Mouse (Mus musculus) hindbrain, embryonic 13.5 days (tissue): ENCODE data around the gene Lamtor5. TPM values are rescaled to one million over a fixed set of nuclear protein-coding genes. Genes with fewer than 3 reads are reported as not detected.

Source experiments
- ATAC-seq: fragments of 200-750 bp; cut with Nextera tagmentation; 2 replicates; pipeline ENCODE4 v1.8.0; 2017; ENCODE audit warnings: moderate TSS enrichment; ENCODE audit not compliant: low FRiP score
- H3K27ac ChIP-seq: fragments of 300-500 bp; sonication (generic); 2 replicates; pipeline ENCODE4 v1.5.1; 2015; ENCODE audit warnings: inconsistent platforms, mild to moderate bottlenecking, moderate library complexity
- H3K27me3 ChIP-seq: fragments of 300-500 bp; sonication (generic); 2 replicates; pipeline ENCODE4 v1.6.1; 2015; ENCODE audit warnings: mild to moderate bottlenecking, inconsistent platforms
- H3K36me3 ChIP-seq: fragments of 300-500 bp; sonication (generic); 2 replicates; pipeline ENCODE4 v1.6.1; 2015; ENCODE audit warnings: mild to moderate bottlenecking, inconsistent platforms
- H3K4me1 ChIP-seq: fragments of 300-500 bp; sonication (generic); replicated peaks from 2 replicates; pipeline ENCODE4 v1.6.1; 2015; ENCODE audit warnings: inconsistent platforms
- H3K4me2 ChIP-seq: fragments of 300-500 bp; sonication (generic); 2 replicates; pipeline ENCODE4 v1.6.1; 2015; ENCODE audit warnings: inconsistent platforms, mild to moderate bottlenecking, moderate library complexity
- H3K4me3 ChIP-seq: fragments of 300-500 bp; sonication (generic); 2 replicates; pipeline ENCODE4 v1.5.1; 2015; ENCODE audit warnings: mild to moderate bottlenecking, inconsistent platforms
- H3K9ac ChIP-seq: fragments of 300-500 bp; sonication (generic); 2 replicates; pipeline ENCODE4 v1.6.1; 2015; ENCODE audit warnings: mild to moderate bottlenecking, inconsistent platforms
- H3K9me3 ChIP-seq: fragments of 300-500 bp; sonication (generic); 2 replicates; pipeline ENCODE4 v1.6.1; 2016; ENCODE audit warnings: inconsistent platforms
- WGBS: fragments of 180-500 bp; shearing (Covaris S2); methylation state at CpG from one replicate; pipeline ENCODE4 v1.1.7; 2015; 5-methylcytosine and 5-hydroxymethylcytosine counted together
- polyA plus RNA-seq: library from polyadenylated mRNA; unstranded; fragments of >200 nt; fragmentation: Nextera tagmentation; extraction: Ambion mirVana; gene quantifications from 2 replicates; pipeline ENCODE4 v1.2.1, GENCODE M21; 2015

The Lamtor5 gene
- polyA plus RNA-seq, result 200 TPM in 2 replicates

DNA sequence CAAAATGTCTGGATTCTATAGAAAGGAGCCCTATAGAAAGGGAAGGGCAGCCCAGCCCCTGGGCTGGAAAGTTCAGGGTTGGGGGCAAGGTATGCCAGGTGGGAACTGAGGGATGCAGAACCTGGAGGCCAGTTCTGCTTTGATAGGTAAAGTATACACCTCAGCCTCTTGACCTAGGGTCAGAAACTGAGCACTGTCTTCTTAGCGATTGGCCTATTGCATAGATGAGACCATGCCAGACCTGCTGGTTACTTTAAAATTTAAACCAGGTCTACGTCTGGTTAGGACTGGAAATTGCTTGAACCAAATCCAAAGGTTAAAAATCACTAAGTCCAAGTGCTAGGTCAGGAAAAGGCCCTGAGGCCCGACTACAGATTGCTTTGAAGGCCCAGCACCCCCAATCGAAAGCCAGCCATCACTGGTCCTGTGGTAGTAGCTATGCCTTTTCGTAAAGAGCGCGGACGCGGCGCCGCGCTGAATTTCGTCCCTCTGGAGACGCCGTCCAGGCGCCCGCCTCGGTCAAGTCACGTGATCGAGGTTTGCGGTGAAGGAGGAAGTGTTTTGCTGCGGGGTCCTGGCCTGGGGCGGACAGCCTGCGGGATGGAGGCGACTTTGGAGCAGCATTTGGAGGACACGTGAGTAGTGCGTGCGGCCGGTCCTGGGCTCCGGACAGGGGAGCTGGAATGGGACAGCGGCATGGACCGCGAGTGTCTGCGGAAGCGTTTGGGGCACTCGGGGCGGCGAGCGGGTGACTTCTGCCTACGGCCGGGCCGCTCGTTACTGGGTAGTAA is at the start of gene Lamtor5:
Lamtor5 (plus strand) TSS at position 380 of the 791 bp plus-strand sequence.
- H3K27me3 ChIP-seq, result 0 out of 2 replicates have a peak, but pooled peaks cover 6% of the 10 kb centered on the region
- peaks cover 18% of the 10 kb centered on the region for H3K4me1 ChIP-seq
- no peak within 1 kb of the TSS for H3K27ac ChIP-seq
- ATAC-seq, result peak; percentile 92
- H3K4me2 ChIP-seq, result peak within 1 kb of the TSS; percentile 72
- peaks cover 15% of the 10 kb centered on the region for H3K36me3 ChIP-seq
- H3K9ac ChIP-seq, result peak within 1 kb of the TSS; percentile 83
- WGBS, result 4% methylated on average over 43 of the region's 43 CpGs
- H3K9me3 ChIP-seq, result no peaks in the 10 kb centered on the region
- peak within 1 kb of the TSS; percentile 89 for H3K4me3 ChIP-seq

DNA sequence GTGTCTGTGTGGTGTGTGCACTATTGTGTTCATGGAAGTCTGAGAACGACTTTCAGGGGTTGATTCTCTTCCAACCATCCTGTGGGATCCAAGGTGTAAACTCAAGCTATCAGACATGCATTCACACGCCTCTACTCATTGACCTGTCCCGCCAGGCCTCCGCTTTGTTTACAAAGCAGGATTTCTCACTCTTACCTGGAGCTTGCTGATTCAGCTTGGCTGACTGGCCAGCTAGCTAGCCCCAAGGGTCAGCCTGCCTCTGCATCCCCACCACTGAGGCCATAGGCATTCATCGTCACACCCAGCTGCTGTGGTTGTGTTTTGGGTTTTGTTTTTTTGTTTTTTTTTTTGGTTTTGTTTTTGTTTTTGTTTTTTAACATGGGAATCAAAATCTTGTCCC is 49.4 kb upstream of the Lamtor5 start:
- WGBS, result 82% methylated on average over 5 of the region's 5 CpGs

DNA sequence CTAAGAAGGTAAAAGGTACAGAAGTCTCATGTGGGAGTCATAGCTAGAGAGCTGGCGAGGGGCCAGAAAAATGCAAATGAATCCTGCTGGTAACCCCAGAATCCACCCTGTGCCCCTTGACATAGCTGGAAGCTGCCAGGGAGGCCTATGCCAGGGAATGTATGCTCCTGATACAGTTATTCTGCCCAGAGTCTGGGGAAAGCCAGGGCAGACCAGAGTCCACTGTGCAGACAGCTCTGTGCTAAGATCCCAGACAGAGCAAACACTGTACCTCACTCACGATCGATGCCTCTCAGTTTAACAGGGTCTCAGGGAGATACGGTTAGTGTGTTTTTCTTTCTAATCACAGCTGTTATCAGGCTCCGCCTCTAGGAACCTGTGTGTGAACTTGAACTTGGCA is 48.8 kb upstream of the Lamtor5 start:
- H3K36me3 ChIP-seq, result no peaks in the 10 kb centered on the region
- no peaks in the 10 kb centered on the region for H3K9me3 ChIP-seq
- H3K27ac ChIP-seq, result no peak overlapping the region
- 0 out of 2 replicates have a peak, but pooled peaks cover 4% of the 10 kb centered on the region for H3K4me1 ChIP-seq
- 83% methylated on average over 5 of the region's 5 CpGs for WGBS
- no peak for ATAC-seq
- H3K4me2 ChIP-seq, result no peak overlapping the region
- no peak overlapping the region for H3K4me3 ChIP-seq
- no peak overlapping the region for H3K9ac ChIP-seq
- peaks cover 13% of the 10 kb centered on the region for H3K27me3 ChIP-seq

More for the DNA sequence above, 49.4 kb upstream of the Lamtor5 start:
- Histone ChIP-seq H3K9me3 (no peaks in the 10 kb centered on the region), H3K4me2 (no peak overlapping the region), H3K27ac (no peak overlapping the region), H3K9ac (no peak overlapping the region), H3K4me1 (0 out of 2 replicates have a peak, but pooled peaks cover 4% of the 10 kb centered on the region), H3K4me3 (no peak overlapping the region), H3K36me3 (no peaks in the 10 kb centered on the region), H3K27me3 (peaks cover 7% of the 10 kb centered on the region)
- no peak for ATAC-seq

DNA sequence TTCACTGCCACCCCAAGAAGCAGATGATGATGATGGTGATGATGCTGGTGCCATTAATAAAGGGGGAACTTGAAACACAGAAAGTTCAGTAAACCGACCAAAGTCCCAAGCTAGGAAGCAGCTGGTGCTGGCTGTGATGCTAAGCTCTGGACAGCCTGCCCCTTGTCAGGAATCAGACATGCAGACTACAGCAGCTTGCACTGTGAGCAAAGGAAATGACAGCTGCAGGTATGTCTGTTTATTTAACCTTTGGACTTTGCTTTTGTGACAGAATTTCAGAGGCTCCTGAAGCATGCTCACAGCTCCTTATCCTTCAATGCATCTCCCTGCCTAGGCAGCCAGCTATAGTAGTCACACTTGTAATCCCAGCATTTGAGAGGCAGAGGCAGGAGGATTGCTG is 48.1 kb upstream of the Lamtor5 start, which contains the start of gene A630076J17Rik:
A630076J17Rik (plus strand) TSS at position 88 of the 400 bp plus-strand sequence.
- H3K4me1 ChIP-seq, result 0 out of 2 replicates have a peak, but pooled peaks cover 4% of the 10 kb centered on the region
- no peaks in the 10 kb centered on the region for H3K36me3 ChIP-seq
- H3K27ac ChIP-seq, result no peak within 1 kb of the TSS
- H3K9me3 ChIP-seq, result no peaks in the 10 kb centered on the region
- peaks cover 17% of the 10 kb centered on the region for H3K27me3 ChIP-seq
- H3K9ac ChIP-seq, result no peak within 1 kb of the TSS
- H3K4me3 ChIP-seq, result no peak within 1 kb of the TSS
- no peak within 1 kb of the TSS for H3K4me2 ChIP-seq
- WGBS, result 50% methylated on average over 1 of the region's 1 CpGs
- no peak for ATAC-seq

DNA sequence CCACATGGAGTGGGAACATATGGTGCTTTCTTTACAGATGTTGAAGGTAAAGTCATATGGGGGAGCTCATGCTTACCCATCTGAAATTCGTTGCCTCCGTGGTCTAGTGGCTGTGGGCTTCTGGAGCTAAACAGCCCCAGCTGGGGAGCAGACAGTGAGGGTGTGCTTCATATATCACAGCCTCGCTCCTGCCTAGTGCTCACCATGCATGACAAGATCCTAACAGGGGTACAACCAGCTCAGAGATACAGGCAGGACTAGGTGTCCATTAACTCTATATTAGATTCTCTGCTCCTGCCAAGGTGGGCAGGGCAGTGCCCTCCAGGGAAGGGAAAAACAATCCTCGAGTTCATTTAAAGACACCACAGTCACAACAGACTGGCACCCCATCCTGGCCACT is 47.5 kb upstream of the Lamtor5 start:
- 0 out of 2 replicates have a peak, but pooled peaks cover 4% of the 10 kb centered on the region for H3K4me1 ChIP-seq
- H3K4me2 ChIP-seq, result no peak overlapping the region
- H3K4me3 ChIP-seq, result no peak overlapping the region
- no peaks in the 10 kb centered on the region for H3K36me3 ChIP-seq
- WGBS, result 61% methylated on average over 4 of the region's 4 CpGs
- no peaks in the 10 kb centered on the region for H3K9me3 ChIP-seq
- ATAC-seq, result no peak
- H3K27ac ChIP-seq, result no peak overlapping the region
- H3K9ac ChIP-seq, result no peak overlapping the region
- H3K27me3 ChIP-seq, result peaks cover 17% of the 10 kb centered on the region

DNA sequence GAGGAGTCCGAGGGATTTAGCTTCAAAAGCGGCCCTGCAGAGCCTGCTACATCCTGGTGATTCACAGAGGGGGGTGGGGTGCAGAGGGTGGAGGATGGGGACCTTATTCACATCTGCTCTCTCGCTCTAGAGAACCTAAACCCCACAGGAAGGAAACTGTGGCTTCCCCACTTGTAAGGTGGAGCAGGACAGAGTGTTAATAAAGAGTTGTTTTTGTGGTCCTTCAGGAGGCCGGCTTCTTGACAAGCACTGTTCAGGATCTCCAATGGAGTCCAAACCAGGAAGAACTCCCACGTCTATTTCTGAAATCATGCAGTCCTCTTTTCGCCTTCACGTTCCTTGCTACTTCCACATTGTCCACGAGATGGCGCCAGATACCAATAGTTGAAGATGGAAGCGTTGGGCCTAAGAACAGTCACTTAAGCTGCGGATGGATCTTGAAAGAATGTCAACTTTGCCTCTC is 45.3 kb upstream of the Lamtor5 start:
- peak overlapping the region; percentile 51 for H3K9ac ChIP-seq
- H3K27ac ChIP-seq, result no peak overlapping the region
- no peaks in the 10 kb centered on the region for H3K9me3 ChIP-seq
- H3K36me3 ChIP-seq, result no peaks in the 10 kb centered on the region
- peak; percentile 57 for ATAC-seq
- H3K4me1 ChIP-seq, result 0 out of 2 replicates have a peak, but pooled peaks cover 4% of the 10 kb centered on the region
- 9% methylated on average over 11 of the region's 11 CpGs for WGBS
- H3K27me3 ChIP-seq, result peaks cover 23% of the 10 kb centered on the region
- no peak overlapping the region for H3K4me3 ChIP-seq
- H3K4me2 ChIP-seq, result no peak overlapping the region

- Histone ChIP-seq H3K36me3 (no peaks in the 10 kb centered on the region), H3K27me3 (peaks cover 27% of the 10 kb centered on the region), H3K4me1 (0 out of 2 replicates have a peak, but pooled peaks cover 4% of the 10 kb centered on the region), H3K9ac (no peak overlapping the region), H3K27ac (no peak overlapping the region), H3K4me2 (no peak overlapping the region), H3K9me3 (no peaks in the 10 kb centered on the region), H3K4me3 (no peak overlapping the region)
- peak; percentile 40; the same call in 1 of the 2 replicates for ATAC-seq
- 24% methylated on average over 2 of the region's 2 CpGs for WGBS
These were observed 44.7 kb upstream of the Lamtor5 start for GRCm38 (mm10) chr3:107233945-107234344.

- ATAC-seq, result no peak
- H3K27ac ChIP-seq, result no peak overlapping the region
- no peaks in the 10 kb centered on the region for H3K9me3 ChIP-seq
- H3K4me2 ChIP-seq, result no peak overlapping the region
- no peak overlapping the region for H3K9ac ChIP-seq
- no peaks in the 10 kb centered on the region for H3K36me3 ChIP-seq
- peaks cover 33% of the 10 kb centered on the region for H3K27me3 ChIP-seq
- H3K4me3 ChIP-seq, result no peak overlapping the region
- 38% methylated on average over 2 of the region's 2 CpGs for WGBS
- peaks cover 10% of the 10 kb centered on the region for H3K4me1 ChIP-seq
These were observed 40.6 kb upstream of the Lamtor5 start for GRCm38 (mm10) chr3:107238051-107238450.

DNA sequence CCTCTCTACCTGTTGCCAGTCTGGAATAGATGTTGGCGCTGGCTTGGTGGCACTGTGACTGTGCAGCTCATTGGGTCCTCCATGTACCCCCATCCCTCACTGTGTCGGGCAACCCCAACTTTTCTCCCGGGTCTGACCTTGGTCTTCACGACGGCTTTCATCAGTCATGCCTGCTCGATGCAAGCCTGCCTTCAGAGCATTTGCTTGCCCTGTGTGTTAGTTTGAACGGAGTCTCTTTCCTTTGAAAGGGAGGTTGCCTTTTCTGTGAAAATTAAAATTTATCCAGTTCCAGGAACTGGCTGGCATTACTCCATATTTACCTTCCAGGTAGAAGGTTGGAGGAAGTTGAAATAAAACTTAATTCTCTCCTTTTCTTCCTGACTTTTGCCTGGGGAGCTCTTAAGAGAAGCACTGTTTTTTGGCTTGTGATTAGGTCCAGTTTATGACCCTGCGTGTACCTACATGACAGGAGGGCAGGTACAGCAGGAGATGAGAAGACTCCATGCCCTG is 40.1 kb upstream of the Lamtor5 start:
- 90% methylated on average over 8 of the region's 8 CpGs for WGBS

DNA sequence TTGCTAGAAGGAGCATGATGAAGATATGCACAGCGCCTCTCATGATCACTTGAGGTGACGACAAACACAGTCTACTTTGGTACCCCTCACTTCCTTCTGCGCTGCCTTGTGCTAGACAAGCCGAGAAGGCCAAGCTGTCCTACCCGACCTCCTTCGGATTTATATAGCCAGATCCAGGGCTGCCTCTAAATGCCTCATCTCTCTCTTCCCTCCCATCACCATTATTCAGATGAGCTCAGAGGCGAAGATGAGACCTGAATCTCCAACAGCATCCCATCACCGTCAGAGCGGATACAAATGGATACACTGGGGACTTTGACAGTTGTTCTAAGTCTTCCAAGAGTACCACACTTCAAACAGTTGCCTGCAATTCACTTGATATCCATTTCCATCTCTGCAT is 39.1 kb upstream of the Lamtor5 start, which contains the start of gene Prok1:
Prok1 (minus strand) TSS at position 101 of the 400 bp plus-strand sequence.
- peaks cover 33% of the 10 kb centered on the region for H3K27me3 ChIP-seq
- H3K9ac ChIP-seq, result no peak within 1 kb of the TSS
- H3K36me3 ChIP-seq, result no peaks in the 10 kb centered on the region
- H3K27ac ChIP-seq, result no peak within 1 kb of the TSS
- no peak within 1 kb of the TSS for H3K4me3 ChIP-seq
- 91% methylated on average over 9 of the region's 9 CpGs for WGBS
- no peak for ATAC-seq
- no peak within 1 kb of the TSS for H3K4me2 ChIP-seq
- no peaks in the 10 kb centered on the region for H3K9me3 ChIP-seq
- peaks cover 6% of the 10 kb centered on the region for H3K4me1 ChIP-seq

More for the DNA sequence above, 40.1 kb upstream of the Lamtor5 start:
- Histone ChIP-seq H3K4me1 (peaks cover 6% of the 10 kb centered on the region), H3K4me2 (no peak overlapping the region), H3K27me3 (peaks cover 30% of the 10 kb centered on the region), H3K27ac (no peak overlapping the region), H3K4me3 (no peak overlapping the region), H3K9ac (no peak overlapping the region), H3K9me3 (no peaks in the 10 kb centered on the region), H3K36me3 (no peaks in the 10 kb centered on the region)
- ATAC-seq, result no peak

DNA sequence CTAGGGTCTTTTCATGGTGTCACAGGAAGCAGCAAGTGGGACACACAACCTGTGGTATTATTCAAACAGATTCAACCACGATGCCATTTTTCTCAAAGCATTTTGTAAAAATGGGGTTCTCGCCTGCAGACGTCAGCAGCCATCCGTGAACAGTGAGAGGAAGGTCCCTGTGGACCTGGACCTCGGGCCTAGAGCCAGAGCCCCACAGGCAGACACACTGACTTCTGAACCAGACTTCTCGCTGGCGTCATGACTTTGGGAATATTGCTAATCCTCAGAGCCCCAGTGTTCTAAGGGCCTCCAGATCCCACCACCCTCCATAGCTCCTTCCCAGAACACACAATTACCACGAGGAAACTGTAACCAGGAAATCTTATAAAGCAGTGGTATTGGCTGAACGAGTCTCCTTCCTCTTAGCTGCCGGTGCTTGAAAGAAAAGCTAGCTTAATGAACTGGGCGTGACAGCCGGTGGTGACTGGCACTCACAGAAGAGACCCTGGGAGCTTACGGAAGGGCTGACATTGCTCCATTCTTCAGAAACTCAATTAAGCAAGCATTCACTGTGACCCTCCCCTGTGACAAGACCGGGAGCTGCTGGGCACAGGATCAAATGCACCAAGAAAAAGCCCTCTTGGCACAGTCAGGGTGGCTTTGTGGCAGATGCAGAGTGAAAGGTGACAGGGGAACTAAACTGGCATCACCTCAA is 37.1 kb upstream of the Lamtor5 start:
- Histone ChIP-seq H3K4me3 (no peak overlapping the region), H3K4me1 (peaks cover 6% of the 10 kb centered on the region), H3K27me3 (peaks cover 36% of the 10 kb centered on the region), H3K36me3 (no peaks in the 10 kb centered on the region), H3K9me3 (no peaks in the 10 kb centered on the region), H3K9ac (no peak overlapping the region), H3K4me2 (no peak overlapping the region), H3K27ac (no peak overlapping the region)
- 31% methylated on average over 14 of the region's 14 CpGs for WGBS
- no peak; the same call in 1 of the 2 replicates for ATAC-seq

GRCm38 (mm10) chr3:107246876-107247275 is 31.8 kb upstream of the Lamtor5 start:
- Histone ChIP-seq H3K4me2 (no peak overlapping the region), H3K27me3 (peaks cover 19% of the 10 kb centered on the region), H3K9me3 (no peaks in the 10 kb centered on the region), H3K4me3 (no peak overlapping the region), H3K36me3 (no peaks in the 10 kb centered on the region), H3K27ac (no peak overlapping the region), H3K4me1 (peaks cover under 1% of the 10 kb centered on the region; the same call in 1 of the 2 replicates), H3K9ac (no peak overlapping the region)
- ATAC-seq, result no peak
- WGBS, result 76% methylated on average over 6 of the region's 6 CpGs
